Mouse (Mus musculus) c-Kit-positive CD71-negative TER-119-negative erythroid progenitor cells, embryonic 14.5 days (primary cell): ENCODE data around the gene Elf5.

Experiments used
- DNase-seq: peaks from one replicate; pipeline ENCODE4 v3.0.0-alpha.2; 2013; ENCODE audit warnings: low read depth

Elf5 gene

DNA sequence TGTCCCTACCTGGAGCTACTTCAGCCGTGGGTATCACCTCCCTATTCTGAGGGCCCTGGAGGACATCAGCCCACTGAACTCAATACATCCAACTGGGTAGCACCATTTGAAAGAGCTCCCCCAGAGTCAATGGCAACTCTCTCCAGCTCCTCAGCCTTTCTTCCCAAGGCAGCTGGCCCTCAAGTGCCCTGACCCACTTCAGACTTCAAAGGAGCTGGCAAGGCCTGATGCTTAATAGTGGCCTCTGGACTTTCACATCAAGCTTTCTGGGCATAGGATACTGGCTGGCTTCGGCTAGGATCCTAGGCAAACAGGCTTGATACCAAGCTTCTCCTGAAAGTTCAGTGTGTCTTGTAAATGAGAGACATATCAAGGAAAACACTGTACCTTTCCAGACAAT lies 23.6 kb downstream of the Elf5 start:
- DNase-seq: no peak

DNA sequence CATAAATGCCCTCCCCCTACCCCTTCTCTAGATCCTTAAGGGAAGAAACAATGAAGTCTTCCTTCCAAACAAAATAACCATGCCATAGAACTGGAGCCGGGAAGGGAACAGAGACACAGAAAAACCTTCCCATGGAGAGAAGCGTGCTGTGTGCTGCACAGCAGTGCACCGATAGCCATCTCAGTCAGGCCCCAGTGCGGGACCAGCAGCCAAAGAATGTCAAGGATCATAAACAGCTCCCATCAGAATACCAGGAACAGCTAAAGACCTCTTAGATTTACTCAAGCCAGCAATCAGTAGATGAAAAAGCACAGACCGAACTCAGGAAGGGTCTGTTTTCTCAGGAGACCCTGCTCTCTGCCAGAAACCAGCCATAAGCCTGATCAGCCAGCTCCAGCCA lies 25.0 kb downstream of the Elf5 start:
- no peak for DNase-seq

DNA sequence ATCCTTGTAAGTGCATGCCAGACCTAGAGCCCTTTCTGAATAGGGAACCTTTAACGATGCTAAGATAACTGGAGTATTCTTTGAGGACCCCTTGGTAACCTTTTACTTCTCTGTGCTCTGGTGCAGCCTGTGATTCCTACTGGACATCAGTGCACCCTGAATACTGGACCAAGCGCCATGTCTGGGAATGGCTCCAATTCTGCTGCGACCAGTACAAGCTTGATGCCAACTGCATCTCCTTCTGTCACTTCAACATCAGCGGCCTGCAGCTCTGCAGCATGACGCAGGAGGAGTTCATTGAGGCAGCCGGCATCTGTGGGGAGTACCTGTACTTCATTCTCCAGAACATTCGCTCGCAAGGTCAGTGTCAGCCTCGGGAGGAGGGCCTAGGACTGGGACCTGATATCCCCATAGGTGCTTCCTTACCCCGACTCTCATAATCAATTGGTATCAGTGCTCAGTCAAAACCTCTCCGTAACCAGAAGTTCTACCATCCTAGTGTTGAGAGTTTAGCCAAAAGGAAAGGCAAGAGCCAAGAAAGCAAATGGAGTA lies 27.7 kb downstream of the Elf5 start:
- DNase-seq: no peak

DNA sequence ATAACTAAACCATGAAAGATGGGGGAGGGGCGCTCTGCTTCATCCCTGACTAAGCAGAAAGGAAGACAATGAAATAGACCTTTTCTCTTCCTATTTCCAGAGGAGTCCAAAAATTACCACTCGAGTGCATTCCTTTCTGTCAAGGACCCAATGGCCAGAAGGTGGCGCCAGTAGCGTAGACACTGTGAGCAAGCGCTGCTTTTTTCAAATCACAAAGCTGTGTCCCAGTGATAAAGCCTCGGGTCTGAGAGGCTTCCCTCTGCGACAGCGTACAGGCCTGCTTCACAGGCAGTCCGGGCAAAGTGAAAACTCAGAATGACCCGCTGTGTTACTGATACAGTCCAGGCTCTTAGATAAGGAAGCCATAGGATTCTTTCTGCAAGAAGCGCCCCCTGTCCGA lies 28.2 kb downstream of the Elf5 start:
- peak; percentile 77 for DNase-seq

DNA sequence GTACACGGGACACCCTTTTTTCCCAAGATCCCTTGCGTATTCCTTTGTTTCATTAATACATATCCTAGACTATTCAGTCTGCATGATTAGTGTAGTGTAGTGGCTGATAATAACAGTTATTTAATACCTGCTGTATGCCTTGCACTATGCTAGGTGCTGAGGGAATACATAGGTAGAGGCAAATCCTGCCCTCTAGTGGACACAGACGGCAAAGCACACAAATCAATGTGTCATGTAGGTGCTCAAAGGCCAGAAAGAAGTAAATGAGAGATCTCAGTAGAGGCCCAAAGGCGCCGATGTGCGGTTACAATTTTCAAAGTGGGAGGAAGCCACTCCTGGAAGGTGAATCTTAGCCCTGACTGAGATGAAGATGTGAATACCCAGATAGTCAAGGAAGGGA lies 34.3 kb downstream of the Elf5 start:
- DNase-seq: peak; percentile 50

DNA sequence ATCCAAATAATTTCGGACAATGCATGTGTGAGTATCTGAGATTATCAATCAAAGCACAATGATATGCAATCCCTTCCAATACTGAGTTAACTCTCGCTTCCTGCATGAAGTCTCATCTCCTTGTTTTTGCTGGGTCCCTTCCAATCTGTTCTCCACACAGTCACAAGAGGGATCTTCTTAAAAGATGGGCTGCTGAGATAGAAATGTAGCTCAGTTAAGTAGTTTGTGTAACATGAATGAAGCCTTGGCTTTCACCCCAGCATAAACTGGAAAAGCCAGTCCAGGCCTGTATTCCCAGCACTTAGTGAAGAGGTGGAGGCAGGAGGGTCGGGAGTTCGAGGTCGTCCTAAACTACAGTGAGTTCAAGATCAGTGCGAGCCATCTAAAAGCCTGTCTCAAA lies 34.8 kb downstream of the Elf5 start:
- DNase-seq: no peak

DNA sequence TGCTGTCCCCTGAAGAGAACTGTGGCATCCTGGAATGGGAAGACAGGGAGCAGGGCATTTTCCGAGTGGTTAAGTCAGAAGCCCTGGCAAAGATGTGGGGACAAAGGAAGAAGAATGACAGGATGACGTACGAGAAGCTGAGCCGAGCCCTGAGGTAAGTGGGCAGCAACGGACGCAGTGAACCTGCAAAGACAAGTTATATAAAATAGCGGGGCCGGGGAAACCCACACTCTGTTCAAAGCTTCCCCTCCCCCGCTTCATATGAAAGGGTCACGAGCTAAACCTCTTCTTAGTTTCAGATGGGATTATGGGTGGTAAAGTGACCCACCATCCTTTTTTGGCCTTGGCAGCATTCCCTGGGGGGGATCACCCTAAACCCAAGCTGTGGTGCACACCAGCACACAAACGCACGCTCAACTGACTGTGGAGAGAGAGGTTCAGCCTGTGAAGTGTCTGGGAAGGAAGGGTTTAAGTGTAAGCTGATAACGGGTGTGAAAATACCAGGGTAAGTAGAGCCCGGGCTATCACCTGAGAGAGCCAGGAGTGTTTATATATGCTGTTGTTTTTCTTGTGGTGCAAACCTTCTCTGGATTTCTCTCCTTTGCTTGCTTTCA lies 37.6 kb downstream of the Elf5 start:
- DNase-seq: no peak

DNA sequence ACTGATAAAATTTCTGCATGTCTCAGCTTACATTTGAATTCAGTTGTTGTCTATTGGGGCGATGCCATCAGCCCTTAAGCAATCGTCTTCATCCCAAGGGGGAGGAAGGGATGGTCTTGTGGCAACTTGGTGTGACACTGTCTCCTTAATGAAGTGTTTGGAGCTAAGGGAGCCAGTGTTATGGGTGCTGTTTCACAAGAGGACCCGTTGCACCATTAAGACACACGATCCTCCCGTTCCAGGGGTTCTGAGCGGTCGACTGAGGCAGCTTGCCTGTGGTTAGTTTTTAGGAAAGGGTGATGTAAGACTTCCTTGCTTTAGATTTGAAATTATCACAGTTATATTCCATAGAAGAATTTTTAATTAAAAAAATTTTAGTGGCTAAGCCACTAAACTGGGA lies 38.3 kb downstream of the Elf5 start:
- no peak for DNase-seq

DNA sequence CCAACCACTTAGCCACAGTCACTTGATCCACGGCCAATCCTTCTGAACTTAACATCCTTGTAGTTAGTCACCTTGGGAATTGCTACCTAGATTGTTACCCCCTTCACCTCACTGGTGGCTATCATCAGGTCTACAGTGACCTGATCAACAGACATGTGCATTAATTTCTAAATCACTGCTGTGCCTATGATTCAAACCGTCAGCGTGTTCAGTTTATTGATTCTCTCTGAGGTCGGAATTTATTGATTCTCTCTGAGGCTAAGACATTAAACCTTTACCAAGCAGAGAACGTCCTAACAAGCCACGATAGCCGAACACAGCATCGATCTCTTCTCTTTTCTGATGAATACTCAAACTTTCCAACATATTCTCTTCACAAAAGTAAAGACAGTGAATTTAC lies 38.8 kb downstream of the Elf5 start:
- DNase-seq: no peak

DNA sequence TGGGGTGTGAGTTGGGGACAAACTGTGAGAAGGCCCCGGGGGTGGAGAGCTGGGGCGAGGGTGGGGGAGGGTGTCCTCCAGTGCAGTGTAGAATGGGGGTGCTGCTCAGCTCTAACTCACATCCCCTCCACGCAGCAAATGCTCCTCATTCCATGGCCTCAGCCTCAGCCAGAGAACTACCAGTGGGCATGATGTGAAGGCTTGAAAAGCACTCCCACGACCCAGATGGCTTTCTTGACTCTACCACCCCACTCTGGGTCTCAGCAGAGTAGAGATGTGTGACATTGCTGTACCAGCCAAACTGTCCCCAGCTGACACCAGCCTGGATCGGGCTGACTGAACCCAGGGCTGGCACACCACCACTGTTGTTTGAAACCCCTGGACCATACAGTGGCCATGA lies 41.1 kb downstream of the Elf5 start:
- DNase-seq: no peak

DNA sequence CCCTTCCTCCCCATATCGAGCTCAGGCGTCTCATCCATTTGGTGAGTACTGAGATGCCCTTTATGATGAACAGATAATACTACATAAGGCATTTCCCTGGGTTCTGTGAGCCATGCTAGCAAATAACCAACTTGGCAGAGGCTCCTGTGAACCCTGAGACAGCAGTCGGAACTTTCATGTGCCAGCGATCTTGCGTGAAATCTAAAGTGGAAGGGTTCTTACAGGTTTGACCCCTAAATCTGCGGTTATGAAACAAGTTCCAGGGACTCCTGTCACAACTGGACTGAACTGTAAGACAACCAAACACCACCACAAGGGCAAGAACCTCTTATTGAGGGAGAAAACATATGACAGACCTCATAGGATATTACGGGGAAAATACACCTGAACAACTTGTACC lies 44.3 kb downstream of the Elf5 start:
- DNase-seq: no peak

DNA sequence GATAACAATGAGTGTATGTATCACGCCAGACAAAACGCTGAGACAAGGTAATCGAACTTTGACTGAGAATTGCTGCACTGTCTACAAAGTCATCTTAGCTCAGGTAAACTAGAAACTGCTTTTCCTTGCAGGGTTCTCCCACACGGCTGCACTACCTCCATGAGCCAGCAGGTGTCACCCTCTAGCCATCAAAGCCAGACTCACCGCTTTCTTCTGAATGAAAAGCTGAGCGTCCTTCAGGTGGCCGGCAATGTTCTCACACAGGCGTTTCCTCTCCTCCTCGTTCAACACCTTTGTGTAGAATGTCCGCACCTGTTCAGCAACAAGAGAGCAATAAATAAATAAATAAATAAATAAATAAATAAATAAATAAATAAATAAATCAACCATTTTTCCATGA lies 45.2 kb downstream of the Elf5 start:
- peak; percentile 66 for DNase-seq

DNA sequence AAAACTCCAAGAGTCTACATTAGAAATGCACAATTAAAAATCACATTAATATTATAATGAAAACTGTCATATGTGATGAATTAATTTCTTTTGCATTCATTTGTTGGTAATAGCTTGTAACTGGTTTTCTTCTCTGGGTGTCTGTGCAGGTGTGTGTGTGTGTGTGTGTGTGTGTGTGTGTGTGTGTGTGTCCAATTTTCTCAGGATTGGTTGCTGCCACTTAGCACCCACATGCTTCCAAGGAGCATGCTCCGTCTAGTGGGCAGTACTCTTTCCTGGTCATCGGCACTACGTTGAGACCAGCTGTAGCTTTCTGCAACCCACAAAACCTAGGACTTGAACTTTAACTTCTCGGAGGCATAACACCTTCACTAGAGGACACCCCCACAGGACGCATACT lies 45.6 kb downstream of the Elf5 start:
- no peak for DNase-seq

DNA sequence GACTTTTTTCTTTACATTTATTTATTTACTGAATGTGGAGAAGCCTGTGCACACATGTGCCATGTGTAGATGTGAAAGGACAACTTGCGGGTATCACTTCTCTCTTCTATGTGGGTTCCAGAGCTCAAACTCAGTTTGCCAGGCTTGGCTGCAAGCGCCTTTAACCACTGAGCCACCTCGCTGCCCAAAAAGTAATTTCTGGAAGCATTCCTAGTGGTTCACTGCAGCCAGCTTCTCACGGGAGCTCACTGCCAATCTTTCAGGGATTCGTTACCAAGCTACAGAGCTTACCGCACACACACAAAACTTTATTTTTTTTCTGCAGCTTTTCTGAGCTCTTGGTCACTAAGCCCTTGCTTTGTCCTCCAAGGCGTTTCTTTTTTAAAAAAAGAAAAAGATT lies 46.1 kb downstream of the Elf5 start:
- no peak for DNase-seq

DNA sequence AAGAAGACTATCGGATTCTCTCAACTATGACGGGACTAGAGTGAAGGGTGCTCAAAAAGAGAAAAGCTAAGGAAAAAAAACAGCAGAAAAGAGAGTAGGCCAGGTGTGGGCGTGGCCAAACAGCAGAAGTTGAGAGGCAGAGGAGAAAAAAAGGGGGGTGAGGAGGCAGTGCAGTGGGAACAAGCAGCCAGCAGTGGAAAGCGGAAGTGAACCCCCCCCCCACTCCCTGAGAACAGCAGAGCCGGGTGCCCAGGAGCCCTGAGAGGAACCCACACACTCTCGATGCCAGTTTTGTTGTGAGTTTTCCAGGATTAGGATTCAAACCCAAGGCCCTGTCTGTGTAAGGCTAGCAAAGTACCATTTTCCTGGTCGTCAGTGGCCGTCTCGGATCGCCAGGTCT lies 47.6 kb downstream of the Elf5 start:
- DNase-seq: no peak

DNA sequence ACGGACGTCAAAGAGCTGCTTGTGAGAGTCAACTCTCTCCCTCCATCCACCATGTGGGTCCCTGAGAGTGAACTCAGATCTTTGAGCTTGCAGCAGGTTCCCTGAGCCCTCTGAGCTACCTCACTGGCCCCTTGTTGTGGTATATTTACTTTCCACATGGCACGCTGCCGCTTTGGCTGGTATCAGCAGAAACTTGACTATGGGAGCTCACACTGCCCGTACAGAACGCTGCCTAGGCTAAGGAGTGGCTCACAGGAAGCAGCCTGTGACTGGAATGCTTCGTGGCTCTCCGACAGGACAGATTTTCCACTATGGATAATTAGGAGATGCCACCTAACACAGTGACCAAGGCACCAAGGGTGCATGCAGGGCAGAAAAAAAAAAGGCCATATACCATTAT lies 49.7 kb downstream of the Elf5 start:
- no peak for DNase-seq

DNA sequence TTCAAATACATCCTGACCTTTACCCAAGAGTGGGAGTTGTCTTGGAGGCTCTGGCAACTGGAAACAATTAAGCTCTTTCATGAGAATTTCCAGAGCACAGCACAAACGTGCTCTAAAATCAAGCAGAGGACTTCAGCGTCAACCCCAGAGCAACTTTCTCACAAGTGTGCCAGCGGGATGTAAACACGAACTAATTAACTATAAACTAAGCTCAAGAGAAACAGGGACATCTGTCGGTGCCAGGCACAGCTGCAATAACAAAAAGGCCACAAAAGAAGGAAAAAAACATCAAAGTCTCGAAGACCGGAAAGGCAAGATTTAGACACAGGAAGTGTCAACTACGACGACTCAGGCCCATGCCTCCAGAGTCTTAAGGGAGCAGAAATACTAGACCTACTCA lies 50.3 kb downstream of the Elf5 start:
- DNase-seq: no peak

DNA sequence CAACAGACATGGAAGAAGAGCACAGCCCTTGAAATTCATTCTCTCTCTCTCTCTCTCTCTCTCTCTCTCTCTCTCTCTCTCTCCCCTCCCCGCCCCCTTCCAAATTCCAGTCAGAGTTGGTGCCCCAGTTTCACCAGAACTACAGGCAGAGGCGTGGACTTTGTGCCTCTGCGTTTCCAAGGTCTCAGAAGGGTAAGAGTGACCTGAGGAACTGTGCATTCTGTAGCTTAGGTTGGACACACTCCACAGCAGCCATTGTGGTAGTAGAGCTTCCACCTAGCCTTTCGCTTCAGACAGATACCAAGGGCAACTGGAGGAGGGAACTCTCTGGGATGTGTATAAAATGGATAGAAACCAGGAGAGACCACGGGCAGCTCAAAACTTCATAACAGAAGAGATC lies 51.3 kb downstream of the Elf5 start:
- no peak for DNase-seq

DNA sequence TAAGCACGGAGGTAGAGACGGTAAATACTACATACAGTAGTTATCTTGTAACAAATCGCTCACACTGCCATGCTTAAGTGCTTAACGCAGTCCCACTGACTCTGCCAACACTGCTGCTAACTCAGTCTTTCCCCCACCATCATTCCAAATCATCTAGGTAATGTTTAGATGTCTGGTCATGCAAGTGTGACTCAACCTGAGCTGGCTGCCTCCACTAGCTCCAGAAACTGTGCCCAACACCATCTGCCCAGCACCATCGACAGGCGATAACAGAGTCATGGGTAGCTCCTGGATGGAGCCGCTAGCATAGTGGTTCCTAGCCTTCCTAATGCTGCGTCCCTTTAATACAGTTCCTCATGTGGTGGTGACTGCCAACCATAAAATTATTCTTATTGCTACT lies 53.0 kb downstream of the Elf5 start:
- DNase-seq: no peak

DNA sequence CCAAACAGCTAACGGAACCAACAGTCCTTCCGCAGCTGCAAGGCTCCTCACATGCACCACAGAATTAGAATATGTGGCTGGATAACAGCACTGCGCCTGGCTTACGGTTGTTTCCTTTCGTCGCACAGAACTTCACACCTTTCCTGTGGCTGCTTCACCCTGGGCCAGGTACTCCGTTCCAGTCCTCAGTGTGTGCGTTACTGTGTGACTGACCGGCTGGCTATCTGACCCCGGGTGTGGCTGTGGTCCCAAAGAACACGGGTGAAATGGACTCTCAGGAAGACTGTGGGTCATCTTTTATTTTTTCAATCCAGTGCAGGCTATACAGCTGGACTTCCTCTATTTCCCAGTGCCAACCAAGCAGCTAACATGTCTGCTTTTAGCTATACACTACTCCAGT lies 53.9 kb downstream of the Elf5 start:
- no peak for DNase-seq

DNA sequence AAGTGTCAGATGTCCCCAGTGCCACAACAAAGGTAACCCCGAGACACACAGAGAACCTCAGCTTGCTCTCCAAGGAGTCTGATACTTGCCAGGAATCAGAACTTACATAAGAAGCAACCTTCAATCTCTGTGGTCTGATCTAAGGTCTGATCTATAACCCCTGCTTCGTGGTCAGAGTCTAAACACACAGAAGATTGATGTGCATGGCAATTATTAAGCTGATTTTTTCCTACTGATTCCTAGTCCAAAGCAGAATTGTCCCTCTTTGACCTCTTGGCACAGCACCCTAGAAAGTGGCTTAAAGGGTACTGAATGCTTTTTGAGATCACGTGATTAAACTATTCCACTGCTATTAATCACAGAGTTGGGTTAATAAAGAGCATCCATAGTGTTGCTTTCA lies 54.8 kb downstream of the Elf5 start:
- no peak for DNase-seq

DNA sequence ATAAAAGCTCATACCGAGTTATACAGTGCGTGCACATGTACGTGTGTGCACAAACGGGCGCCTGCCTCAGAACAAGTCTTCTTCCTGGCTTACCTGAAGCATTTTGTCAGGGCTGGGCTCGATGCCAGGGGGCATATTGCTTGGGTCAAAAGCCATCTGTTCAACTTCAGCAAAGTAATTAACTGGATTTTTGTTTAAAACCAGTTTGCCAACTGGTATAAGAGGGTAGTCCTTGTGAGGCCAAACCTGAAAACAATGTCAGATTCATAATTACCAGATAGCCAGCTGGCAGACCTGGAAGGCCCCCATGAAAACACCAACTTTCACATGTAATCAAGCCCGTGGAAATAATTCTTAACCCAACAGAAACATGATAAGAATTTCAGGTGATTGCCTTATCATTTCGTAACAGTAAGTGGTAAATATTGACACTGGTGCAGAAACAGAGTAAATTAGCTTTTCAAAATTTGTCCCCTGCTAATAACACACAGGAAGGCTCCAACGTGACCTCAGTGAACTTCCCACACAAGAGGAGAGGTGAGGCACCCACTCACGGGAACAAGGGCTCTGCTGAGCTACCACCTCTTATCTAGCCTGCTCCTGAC lies 55.6 kb downstream of the Elf5 start:
- no peak for DNase-seq

DNA sequence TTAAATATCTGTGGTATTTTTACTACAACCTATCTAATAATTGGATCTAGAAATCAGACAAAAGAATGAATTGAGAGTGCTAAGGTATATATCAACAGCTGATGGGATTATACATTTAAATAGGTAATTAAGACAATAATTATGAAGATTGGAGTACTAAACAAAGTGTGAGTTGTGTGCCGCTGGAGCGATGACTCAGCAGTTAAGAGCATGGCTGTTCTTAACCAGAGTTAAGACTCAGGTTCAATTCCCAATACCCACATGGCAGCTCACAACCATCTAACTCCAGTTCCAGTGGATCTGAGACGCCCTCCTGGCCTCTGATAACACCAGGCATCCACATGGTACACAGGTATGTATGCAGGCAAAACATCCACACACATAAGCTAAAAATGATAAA lies 61.9 kb downstream of the Elf5 start:
- no peak for DNase-seq

DNA sequence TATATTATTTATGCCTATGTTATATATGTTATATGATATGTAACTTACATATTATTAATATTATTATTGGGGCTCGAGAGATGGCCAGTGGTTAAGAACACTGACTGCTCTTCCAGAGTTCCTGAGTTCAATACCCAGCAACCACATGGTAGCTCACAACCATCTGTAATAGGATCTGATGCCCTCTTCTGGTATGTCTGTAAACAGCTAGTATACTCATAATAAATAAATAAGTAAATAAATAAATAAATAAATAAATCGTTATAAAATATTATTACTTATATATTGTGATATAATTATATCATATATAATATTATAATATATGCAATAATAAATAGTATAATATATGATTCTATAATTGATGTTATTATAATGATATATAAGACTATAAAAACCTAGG lies 64.7 kb downstream of the Elf5 start:
- DNase-seq: no peak
